Comparison of ENCODE assay signal across 7 mouse cellular contexts in genomic region chr2:143862484-143863231, GRCm38 (mm10). TPM values are rescaled to one million over a fixed set of nuclear protein-coding genes. Genes with fewer than 3 reads are reported as not detected.
A peak's percentile ranks its signal among the peaks of the same experiment; 100 is the strongest.
DNase-seq lines count a peak whose midpoint lies in the region; ATAC-seq and TF ChIP-seq lines count a peak whose summit lies in the region.

Gene Bfsp1, minus strand, starts transcription at chr2:143863173.

- no peaks in the 10 kb centered on the region for H3K9me3 ChIP-seq in ES-E14 (ENCODE audit: control insufficient read depth, insufficient read depth, low read depth, low read length)
- no peaks in the 10 kb centered on the region for H3K9me3 ChIP-seq in forebrain, embryonic 14.5 days (replicated peaks; ENCODE audit: control insufficient read depth, low read length)
- no peaks in the 10 kb centered on the region for H3K9me3 ChIP-seq in limb, embryonic 14.5 days (ENCODE audit: control insufficient read depth, low read length)
- H3K9me3 ChIP-seq in midbrain, embryonic 13.5 days = no peaks in the 10 kb centered on the region

- peak within 1 kb of the TSS; percentile 61 for H3K4me2 ChIP-seq in forebrain, embryonic 14.5 days (ENCODE audit: low read length)
- H3K4me2 ChIP-seq in limb, embryonic 14.5 days (replicated peaks; ENCODE audit: low read depth, low read length, severe bottlenecking) = peak within 1 kb of the TSS; percentile 64
- peak within 1 kb of the TSS; percentile 63 for H3K4me2 ChIP-seq in midbrain, embryonic 13.5 days (replicated peaks)

- peak within 1 kb of the TSS; percentile 69 for H3K9ac ChIP-seq in ES-E14 (ENCODE audit: insufficient read depth, low read depth, low read length, poor library complexity, severe bottlenecking)
- peak within 1 kb of the TSS; percentile 69 for H3K9ac ChIP-seq in forebrain, embryonic 14.5 days (ENCODE audit: low read length)
- H3K9ac ChIP-seq in limb, embryonic 14.5 days (ENCODE audit: low read depth, low read length, severe bottlenecking) = peak within 1 kb of the TSS; percentile 81
- H3K9ac ChIP-seq in midbrain, embryonic 13.5 days (replicated peaks) = peak within 1 kb of the TSS; percentile 70

- no peak for TF ChIP-seq POLR2A in limb, embryonic 14.5 days (IDR thresholded peaks at IDR 0.05; ENCODE audit: borderline replicate concordance, extremely low read depth, insufficient read depth, insufficient read length)
- peak; percentile 16; the same call in 1 of the 2 replicates for TF ChIP-seq POLR2A in testis, adult 2 months (IDR thresholded peaks at IDR 0.05; ENCODE audit: control insufficient read depth, low read depth, low read length)

- no peak for TF ChIP-seq CTCF in testis, adult 2 months (IDR thresholded peaks at IDR 0.05; ENCODE audit: control insufficient read depth, insufficient read depth, insufficient replicate concordance, low read depth, low read length)

- peak; percentile 27 for DNase-seq in ES-E14 (ENCODE audit: low read depth, low spot score)
- DNase-seq in adrenal gland, adult 8-10 months = peak; percentile 15
- DNase-seq in forebrain, embryonic 14.5 days (ENCODE audit: low spot score) = peak; percentile 75
- peak; percentile 68 for DNase-seq in heart, postnatal 4 days
- DNase-seq in limb, embryonic 14.5 days (ENCODE audit: low spot score) = peak; percentile 45

- no peaks in the 10 kb centered on the region for H3K27me3 ChIP-seq in forebrain, embryonic 14.5 days (replicated peaks; ENCODE audit: control insufficient read depth, insufficient read depth, low read length)
- H3K27me3 ChIP-seq in limb, embryonic 14.5 days (ENCODE audit: control insufficient read depth, insufficient read depth, low read length) = no peaks in the 10 kb centered on the region
- H3K27me3 ChIP-seq in midbrain, embryonic 13.5 days = peaks cover 32% of the 10 kb centered on the region
- no peaks in the 10 kb centered on the region for H3K27me3 ChIP-seq in testis, adult 2 months (ENCODE audit: control insufficient read depth, insufficient read depth, low read length)

- no peaks in the 10 kb centered on the region for H3K36me3 ChIP-seq in ES-E14 (ENCODE audit: control insufficient read depth, insufficient read depth, low read length, poor library complexity, severe bottlenecking)
- no peaks in the 10 kb centered on the region for H3K36me3 ChIP-seq in forebrain, embryonic 14.5 days (ENCODE audit: control insufficient read depth, insufficient read depth, low read length)
- H3K36me3 ChIP-seq in limb, embryonic 14.5 days (ENCODE audit: control insufficient read depth, insufficient read depth, low read length) = no peaks in the 10 kb centered on the region
- H3K36me3 ChIP-seq in midbrain, embryonic 13.5 days = no peaks in the 10 kb centered on the region
- H3K36me3 ChIP-seq in testis, adult 2 months (ENCODE audit: control insufficient read depth, insufficient read depth, low read length) = no peaks in the 10 kb centered on the region

- peak within 1 kb of the TSS; percentile 65 to 67 for H3K4me3 ChIP-seq in ES-E14 (ENCODE audit: insufficient read depth in 1 of 2, low read depth in 1 of 2, low read length in 2 of 2, poor library complexity in 1 of 2, severe bottlenecking in 1 of 2)
- H3K4me3 ChIP-seq in forebrain, embryonic 14.5 days (ENCODE audit: low read depth, low read length) = peak within 1 kb of the TSS; percentile 39
- H3K4me3 ChIP-seq in limb, embryonic 14.5 days (replicated peaks; ENCODE audit: low read length) = peak within 1 kb of the TSS; percentile 41
- peak within 1 kb of the TSS; percentile 46 for H3K4me3 ChIP-seq in midbrain, embryonic 13.5 days (replicated peaks)
- peak within 1 kb of the TSS; percentile 73 for H3K4me3 ChIP-seq in testis, adult 2 months (ENCODE audit: control insufficient read depth, low read depth, low read length)

- in situ Hi-C loops in ES-E14 (cut with MboI; ENCODE audit: low sequenced_read_pairs in 2 of 2, unreplicated experiment in 2 of 2) = no loop called here

- ATAC-seq in forebrain, embryonic 14.5 days = peak; percentile 89
- ATAC-seq in limb, embryonic 14.5 days (ENCODE audit: low FRiP score, low read depth) = peak; percentile 85
- ATAC-seq in midbrain, embryonic 13.5 days = peak; percentile 92

- WGBS in forebrain, embryonic 14.5 days = under 1% methylated on average over 86 of the region's 86 CpGs
- WGBS in limb, embryonic 14.5 days = 9% methylated on average over 54 of the region's 86 CpGs
- WGBS in midbrain, embryonic 13.5 days = 1% methylated on average over 86 of the region's 86 CpGs

- peaks cover 0 to 6% of the 10 kb centered on the region in 2 experiments; a peak in 1 of 4 replicates for H3K4me1 ChIP-seq in ES-E14 (ENCODE audit: control insufficient read depth in 2 of 2, insufficient read depth in 2 of 2, low read length in 2 of 2, poor library complexity in 1 of 2)
- H3K4me1 ChIP-seq in forebrain, embryonic 14.5 days (ENCODE audit: control insufficient read depth, insufficient read depth, low read length) = no peaks in the 10 kb centered on the region
- H3K4me1 ChIP-seq in limb, embryonic 14.5 days (ENCODE audit: control insufficient read depth, insufficient read depth, low read length) = peaks cover 6% of the 10 kb centered on the region
- peaks cover 7% of the 10 kb centered on the region; the same call in 1 of the 2 replicates for H3K4me1 ChIP-seq in midbrain, embryonic 13.5 days (replicated peaks)
- H3K4me1 ChIP-seq in testis, adult 2 months (ENCODE audit: control insufficient read depth, insufficient read depth, low read length) = peaks cover 3% of the 10 kb centered on the region

- H3K27ac ChIP-seq in ES-E14 (ENCODE audit: insufficient read depth, low read depth, low read length, poor library complexity, severe bottlenecking) = no peak within 1 kb of the TSS
- peak within 1 kb of the TSS; percentile 27; the same call in 1 of the 2 replicates for H3K27ac ChIP-seq in forebrain, embryonic 14.5 days (ENCODE audit: low read depth, low read length)
- H3K27ac ChIP-seq in limb, embryonic 14.5 days (replicated peaks; ENCODE audit: low read depth, low read length) = peak within 1 kb of the TSS; percentile 9; the same call in 1 of the 2 replicates
- peak within 1 kb of the TSS; percentile 67 for H3K27ac ChIP-seq in midbrain, embryonic 13.5 days
- H3K27ac ChIP-seq in testis, adult 2 months (ENCODE audit: control insufficient read depth, insufficient read depth, low read depth, low read length) = no peak within 1 kb of the TSS

TF ChIP-seq in ES-E14, 5 proteins besides CTCF, POLR2A, EP300 and RAD21:
- no peak for TF ChIP-seq CHD2 (IDR thresholded peaks at IDR 0.05; ENCODE audit: low read depth, low read length)

RNA-seq across cellular contexts. Expression of gene Bfsp1, which starts in this region (rescaled TPM):
- 0.32 and 0.62 TPM in 2 replicates for total RNA-seq in ES-E14 (2012; rRNA removed)
- total RNA-seq in adrenal gland, adult 8-10 months (2022) = 1 to 10 TPM in 3 of 4 experiments, under 1 TPM in 1; 0.49 to 1.4 (median 1.1) TPM
- polyA plus RNA-seq in forebrain, embryonic 14.5 days (2014; fragmentation: Nextera tagmentation; extraction: Ambion mirVana) = 0.53 and 0.58 TPM in 2 replicates
- under 1 TPM; 0.98 to 0.99 TPM for total RNA-seq in heart, postnatal 4 days (2021)
- polyA plus RNA-seq in limb, embryonic 14.5 days (2012; rRNA removed) = 1.9 and 2.2 TPM in 2 replicates
- 2.3 and 3.1 TPM in 2 replicates for polyA plus RNA-seq in limb, embryonic 14.5 days (2014; fragmentation: Nextera tagmentation; extraction: Ambion mirVana)
- polyA plus RNA-seq in midbrain, embryonic 13.5 days (2015; fragmentation: Nextera tagmentation; extraction: Ambion mirVana) = 1.1 TPM in 2 replicates
- polyA plus RNA-seq in testis, adult 2 months (2012; rRNA removed) = 0.68 and 0.70 TPM in 2 replicates

Comparison
In these comparisons a context has a peak if more than half of its experiments do, and no peak if none do; other contexts are left out.
1. Peak in DNase-seq, H3K4me3 ChIP-seq and H3K9ac ChIP-seq in ES-E14; RNA of the gene not detected or under 1 TPM.
2. Peak in DNase-seq, ATAC-seq, H3K4me3 ChIP-seq, H3K27ac ChIP-seq, H3K9ac ChIP-seq and H3K4me2 ChIP-seq in forebrain, embryonic 14.5 days; RNA of the gene not detected or under 1 TPM.
3. Peak in DNase-seq in heart, postnatal 4 days; RNA of the gene not detected or under 1 TPM.
4. DNase-seq: peak in every context shown above with its lines; median percentile 75 in forebrain, embryonic 14.5 days; 68 in heart, postnatal 4 days; 45 in limb, embryonic 14.5 days; 27 in ES-E14; 15 in adrenal gland, adult 8-10 months.
5. H3K27ac ChIP-seq: peak in limb, embryonic 14.5 days (single experiment) and midbrain, embryonic 13.5 days (single experiment); none in ES-E14 (single experiment) and testis, adult 2 months (single experiment).
6. Peak in every context shown above with its lines, with median percentiles within 50 percentile points of each other: H3K4me3 ChIP-seq, H3K9ac ChIP-seq, ATAC-seq and H3K4me2 ChIP-seq.